Mouse (Mus musculus) limb, embryonic 11.5 days (tissue): Measurements from ENCODE around the gene Col1a2. TPM values are rescaled to one million over a fixed set of nuclear protein-coding genes. Genes with fewer than 3 reads are reported as not detected.
A peak's percentile ranks its signal among the peaks of the same experiment; 100 is the strongest.

Experiments used
- ATAC-seq: fragments of 200-750 bp; cut with Nextera tagmentation; 2 replicates; pipeline ENCODE4 v1.8.0; 2017; ENCODE audit warnings: low read depth; ENCODE audit not compliant: insufficient number of reproducible peaks, low FRiP score, low TSS enrichment
- DNase-seq: peaks from one replicate; pipeline ENCODE4 v3.0.0-alpha.2; 2015; ENCODE audit warnings: low spot score
- H3K27ac ChIP-seq: fragments of 300-500 bp; sonication (generic); replicated peaks from 2 replicates; pipeline ENCODE4 v1.5.1; 2014; ENCODE audit warnings: low read depth, mild to moderate bottlenecking, low read length
- H3K27me3 ChIP-seq: fragments of 300-500 bp; sonication (generic); 2 replicates; pipeline ENCODE4 v1.6.1; 2014; ENCODE audit warnings: mild to moderate bottlenecking, low read length, mixed read lengths; ENCODE audit not compliant: control insufficient read depth, insufficient read depth
- H3K36me3 ChIP-seq: fragments of 300-500 bp; sonication (generic); 2 replicates; pipeline ENCODE4 v1.6.1; 2014; ENCODE audit warnings: mild to moderate bottlenecking, low read length, moderate library complexity, mixed read lengths; ENCODE audit not compliant: control insufficient read depth, insufficient read depth
- H3K4me1 ChIP-seq: fragments of 300-500 bp; sonication (generic); 2 replicates; pipeline ENCODE4 v1.6.1; 2014; ENCODE audit warnings: low read length, mixed read lengths; ENCODE audit not compliant: control insufficient read depth, insufficient read depth
- H3K4me2 ChIP-seq: fragments of 300-500 bp; sonication (generic); 2 replicates; pipeline ENCODE4 v1.6.1; 2014; ENCODE audit warnings: low read depth, mild to moderate bottlenecking, moderate library complexity; ENCODE audit not compliant: severe bottlenecking
- H3K4me3 ChIP-seq: fragments of 300-500 bp; sonication (generic); 2 replicates; pipeline ENCODE4 v1.5.1; 2014; ENCODE audit warnings: low read depth, low read length
- H3K9ac ChIP-seq: fragments of 300-500 bp; sonication (generic); 2 replicates; pipeline ENCODE4 v1.6.1; 2014; ENCODE audit warnings: mild to moderate bottlenecking, low read length
- H3K9me3 ChIP-seq: fragments of 300-500 bp; sonication (generic); 2 replicates; pipeline ENCODE4 v1.6.1; 2016; ENCODE audit warnings: low read length; ENCODE audit not compliant: control insufficient read depth
- WGBS: fragments of 180-500 bp; shearing (Covaris S2); extraction: QIAGEN DNeasy Blood & Tissue Kit; methylation state at CpG from one replicate; pipeline ENCODE4 v1.1.7; 2014; 5-methylcytosine and 5-hydroxymethylcytosine counted together
- polyA plus RNA-seq: library from polyadenylated mRNA; unstranded; fragments of >200 nt; fragmentation: Nextera tagmentation; extraction: Ambion mirVana; gene quantifications from 2 replicates; pipeline ENCODE4 v1.2.1, GENCODE M21; 2014

Col1a2 gene
- polyA plus RNA-seq, 1 experiment from 2014 or later: 243 TPM

GRCm38 (mm10) chr6:4534462-4535079 is 30.0 kb downstream of the Col1a2 start:
- H3K4me1 ChIP-seq: no peaks in the 10 kb centered on the region
- no peak for ATAC-seq
- H3K36me3 ChIP-seq: peaks cover 29% of the 10 kb centered on the region
- no peak overlapping the region for H3K4me2 ChIP-seq
- DNase-seq: no peak
- H3K9me3 ChIP-seq: no peaks in the 10 kb centered on the region
- 88% methylated on average over 8 of the region's 8 CpGs for WGBS
- H3K4me3 ChIP-seq: no peak overlapping the region
- no peak overlapping the region for H3K9ac ChIP-seq
- no peaks in the 10 kb centered on the region for H3K27me3 ChIP-seq
- H3K27ac ChIP-seq: no peak overlapping the region

GRCm38 (mm10) chr6:4541926-4542715 is 37.5 kb downstream of the Col1a2 start:
- Histone ChIP-seq H3K27ac (no peak overlapping the region), H3K36me3 (peaks cover 16% of the 10 kb centered on the region; the same call in 1 of the 2 replicates), H3K9me3 (no peaks in the 10 kb centered on the region), H3K4me1 (no peaks in the 10 kb centered on the region), H3K4me3 (no peak overlapping the region), H3K27me3 (no peaks in the 10 kb centered on the region), H3K4me2 (no peak overlapping the region), H3K9ac (no peak overlapping the region)
- WGBS: 87% methylated on average over 7 of the region's 7 CpGs
- DNase-seq: no peak
- no peak for ATAC-seq

- Histone ChIP-seq H3K4me1 (no peaks in the 10 kb centered on the region), H3K27ac (no peak overlapping the region), H3K4me2 (no peak overlapping the region), H3K27me3 (no peaks in the 10 kb centered on the region), H3K9ac (no peak overlapping the region), H3K9me3 (no peaks in the 10 kb centered on the region), H3K36me3 (peaks cover 4% of the 10 kb centered on the region; the same call in 1 of the 2 replicates), H3K4me3 (no peak overlapping the region)
- peak; percentile 66 for DNase-seq
- ATAC-seq: no peak
- 47% methylated on average over 6 of the region's 6 CpGs for WGBS
Measured at GRCm38 (mm10) chr6:4544554-4544953, 39.9 kb downstream of the Col1a2 start.

- no peak overlapping the region for H3K9ac ChIP-seq
- H3K36me3 ChIP-seq: no peaks in the 10 kb centered on the region
- 0 out of 2 replicates have a peak, but pooled peaks cover 2% of the 10 kb centered on the region for H3K4me1 ChIP-seq
- H3K4me2 ChIP-seq: no peak overlapping the region
- no peak overlapping the region for H3K4me3 ChIP-seq
- H3K9me3 ChIP-seq: no peaks in the 10 kb centered on the region
- ATAC-seq (no peak), DNase-seq (peak; percentile 79)
- WGBS: 51% methylated on average over 8 of the region's 8 CpGs
- H3K27ac ChIP-seq: no peak overlapping the region
- H3K27me3 ChIP-seq: no peaks in the 10 kb centered on the region
Measured at GRCm38 (mm10) chr6:4545727-4546126, 41.1 kb downstream of the Col1a2 start.

- ATAC-seq: no peak
- H3K4me1 ChIP-seq: peaks cover 4% of the 10 kb centered on the region; the same call in 1 of the 2 replicates
- WGBS: 67% methylated on average over 4 of the region's 4 CpGs
Measured at GRCm38 (mm10) chr6:4548894-4549293, 44.3 kb downstream of the Col1a2 start.

GRCm38 (mm10) chr6:4549846-4550548 is 45.4 kb downstream of the Col1a2 start:
- H3K27ac ChIP-seq: no peak overlapping the region
- peaks cover 11% of the 10 kb centered on the region for H3K4me1 ChIP-seq
- H3K27me3 ChIP-seq: no peaks in the 10 kb centered on the region
- DNase-seq (no peak), ATAC-seq (no peak)
- H3K9me3 ChIP-seq: no peaks in the 10 kb centered on the region
- WGBS: 56% methylated on average over 11 of the region's 11 CpGs
- H3K9ac ChIP-seq: no peak overlapping the region
- H3K36me3 ChIP-seq: no peaks in the 10 kb centered on the region
- no peak overlapping the region for H3K4me2 ChIP-seq
- H3K4me3 ChIP-seq: no peak overlapping the region

More at GRCm38 (mm10) chr6:4548894-4549293, 44.3 kb downstream of the Col1a2 start:
- Histone ChIP-seq H3K4me2 (no peak overlapping the region), H3K9ac (no peak overlapping the region), H3K27ac (no peak overlapping the region), H3K4me3 (no peak overlapping the region), H3K27me3 (no peaks in the 10 kb centered on the region), H3K9me3 (no peaks in the 10 kb centered on the region), H3K36me3 (no peaks in the 10 kb centered on the region)
- DNase-seq: no peak

GRCm38 (mm10) chr6:4550549-4550915 is 45.9 kb downstream of the Col1a2 start:
- Histone ChIP-seq H3K9ac (no peak overlapping the region), H3K36me3 (no peaks in the 10 kb centered on the region), H3K4me2 (no peak overlapping the region), H3K27ac (no peak overlapping the region), H3K9me3 (no peaks in the 10 kb centered on the region), H3K27me3 (no peaks in the 10 kb centered on the region), H3K4me3 (no peak overlapping the region), H3K4me1 (peaks cover 14% of the 10 kb centered on the region)
- ATAC-seq: no peak
- no peak for DNase-seq
- WGBS: 70% methylated on average over 1 of the region's 1 CpGs

- 73% methylated on average over 6 of the region's 6 CpGs for WGBS
- no peaks in the 10 kb centered on the region for H3K9me3 ChIP-seq
- 0 out of 2 replicates have a peak overlapping the region, but pooled peaks have one; percentile 2 for H3K27ac ChIP-seq
- no peak for DNase-seq
- H3K4me1 ChIP-seq: peaks cover 31% of the 10 kb centered on the region
- no peak overlapping the region for H3K4me3 ChIP-seq
- no peak for ATAC-seq
- no peak overlapping the region for H3K4me2 ChIP-seq
- no peaks in the 10 kb centered on the region for H3K27me3 ChIP-seq
- H3K36me3 ChIP-seq: no peaks in the 10 kb centered on the region
- no peak overlapping the region for H3K9ac ChIP-seq
Measured at GRCm38 (mm10) chr6:4555366-4555765, 50.8 kb downstream of the Col1a2 start.
